12 mouse cellular contexts compared by ENCODE assay signal in genomic region chr8:107943550-107944348, GRCm38 (mm10). TPM values are rescaled to one million over a fixed set of nuclear protein-coding genes. Genes with fewer than 3 reads are reported as not detected.
DNase-seq lines count a peak whose midpoint lies in the region; ATAC-seq and TF ChIP-seq lines count a peak whose summit lies in the region.
"Had no signal": no experiment of that assay in that cellular context is flagged by ENCODE, and none has a peak within 500 bp of the region (broad histone marks: within the 10 kb centered on the region; RNA-seq: fewer than 3 reads in every experiment).

No protein-coding gene starts in this region.

- H3K9me3 ChIP-seq in CH12.LX (replicated peaks; ENCODE audit: low read length): no peaks in the 10 kb centered on the region
- no peaks in the 10 kb centered on the region for H3K9me3 ChIP-seq in ES-E14 (ENCODE audit: control insufficient read depth, insufficient read depth, low read depth, low read length)
- no peaks in the 10 kb centered on the region for H3K9me3 ChIP-seq in forebrain, postnatal 0 days (ENCODE audit: low read length)
- H3K9me3 ChIP-seq in limb, embryonic 15.5 days: no peaks in the 10 kb centered on the region

- no peak overlapping the region for H3K4me3 ChIP-seq in CH12.LX (replicated peaks in 1 of 3; ENCODE audit: low read depth in 2 of 3, low read length in 2 of 3, poor library complexity in 1 of 3)
- H3K4me3 ChIP-seq in ES-E14 (ENCODE audit: insufficient read depth in 1 of 2, low read depth in 1 of 2, low read length in 2 of 2, poor library complexity in 1 of 2, severe bottlenecking in 1 of 2): no peak overlapping the region
- peak overlapping the region; percentile 25; the same call in 1 of the 2 replicates for H3K4me3 ChIP-seq in forebrain, postnatal 0 days (ENCODE audit: low read depth, low read length)
- H3K4me3 ChIP-seq in limb, embryonic 15.5 days: peak overlapping the region; percentile 25; the same call in 1 of the 2 replicates
- H3K4me3 ChIP-seq: erythroblast, embryonic 14.5 days had no signal

- in situ Hi-C loops in CH12.LX (cut with MboI; ENCODE audit: low pct_ligation_motif_present, low pct_unique_long_range_greater_than_20kb, low sequenced_read_pairs): no loop called here
- in situ Hi-C loops in ES-E14 (cut with MboI; ENCODE audit: low sequenced_read_pairs in 2 of 2, unreplicated experiment in 2 of 2): no loop called here

- H3K36me3 ChIP-seq in CH12.LX (replicated peaks in 1 of 2; ENCODE audit: control insufficient read depth in 1 of 2, insufficient read depth in 1 of 2, low read length in 1 of 2) (no peaks in the 10 kb centered on the region), ES-E14 (ENCODE audit: control insufficient read depth, insufficient read depth, low read length, poor library complexity, severe bottlenecking) (no peaks in the 10 kb centered on the region)
- H3K36me3 ChIP-seq in forebrain, postnatal 0 days (ENCODE audit: insufficient read depth): no peaks in the 10 kb centered on the region
- H3K36me3 ChIP-seq in limb, embryonic 15.5 days: no peaks in the 10 kb centered on the region

- no peak overlapping the region for H3K9ac ChIP-seq in CH12.LX (ENCODE audit: insufficient read depth, low read depth)
- H3K9ac ChIP-seq in ES-E14 (ENCODE audit: insufficient read depth, low read depth, low read length, poor library complexity, severe bottlenecking): no peak overlapping the region
- H3K9ac ChIP-seq in forebrain, postnatal 0 days: no peak overlapping the region
- H3K9ac ChIP-seq in limb, embryonic 15.5 days: no peak overlapping the region
- H3K9ac ChIP-seq: liver, embryonic 14.5 days had no signal

- no peaks in the 10 kb centered on the region for H3K27me3 ChIP-seq in CH12.LX (replicated peaks)
- H3K27me3 ChIP-seq in forebrain, postnatal 0 days (ENCODE audit: insufficient read depth, low read length): peaks cover 13% of the 10 kb centered on the region; the same call in 1 of the 2 replicates
- peaks cover 11% of the 10 kb centered on the region; the same call in 1 of the 2 replicates for H3K27me3 ChIP-seq in limb, embryonic 15.5 days

- H3K4me1 ChIP-seq in CH12.LX (ENCODE audit: control insufficient read depth in 1 of 2, insufficient read depth in 2 of 2) (peaks cover 2 to 5% of the 10 kb centered on the region in 2 experiments; a peak in 3 of 4 replicates), ES-E14 (ENCODE audit: control insufficient read depth in 2 of 2, insufficient read depth in 2 of 2, low read length in 2 of 2, poor library complexity in 1 of 2) (peaks cover 0 to 5% of the 10 kb centered on the region in 2 experiments; a peak in 1 of 4 replicates)
- H3K4me1 ChIP-seq in forebrain, postnatal 0 days (ENCODE audit: insufficient read depth): peaks cover 11% of the 10 kb centered on the region; the same call in 1 of the 2 replicates
- peaks cover 26% of the 10 kb centered on the region for H3K4me1 ChIP-seq in limb, embryonic 15.5 days

- TF ChIP-seq POLR2A in CH12.LX (IDR thresholded peaks at IDR 0.05; ENCODE audit: low read depth, low read length): no peak

- DNase-seq in CH12.LX (ENCODE audit: extremely low read depth) (peak; percentile 15), ES-E14 (ENCODE audit: low read depth, low spot score) (no peak)
- no peak for DNase-seq in forebrain, postnatal 0 days
- DNase-seq in kidney, postnatal 36 days: no peak
- DNase-seq: kidney, adult 11 months; spleen, adult 18-20 months had no signal

- no peak for TF ChIP-seq EP300 in CH12.LX (IDR thresholded peaks at IDR 0.05; ENCODE audit: low read length)

- ATAC-seq in forebrain, postnatal 0 days: no peak
- ATAC-seq in limb, embryonic 15.5 days (ENCODE audit: insufficient number of reproducible peaks, low FRiP score, low TSS enrichment, low read depth): no peak
- ATAC-seq in megakaryocyte-erythroid progenitor cell, adult 5-6 weeks (replicated peaks; ENCODE audit: low FRiP score, low TSS enrichment, poor library complexity, severe bottlenecking): no peak
- ATAC-seq in megakaryocyte, adult 5-6 weeks (ENCODE audit: poor library complexity, severe bottlenecking): no peak
- ATAC-seq: Patski had no signal

- no peak overlapping the region for H3K27ac ChIP-seq in CH12.LX (ENCODE audit: insufficient read depth, low read depth)
- no peak overlapping the region for H3K27ac ChIP-seq in ES-E14 (ENCODE audit: insufficient read depth, low read depth, low read length, poor library complexity, severe bottlenecking)
- H3K27ac ChIP-seq in forebrain, postnatal 0 days (ENCODE audit: low read depth, low read length): peak overlapping the region; percentile 64; the same call in 1 of the 2 replicates
- peak overlapping the region; percentile 57 for H3K27ac ChIP-seq in limb, embryonic 15.5 days
- H3K27ac ChIP-seq: liver, embryonic 14.5 days had no signal

- H3K79me2 ChIP-seq in CH12.LX (replicated peaks; ENCODE audit: control insufficient read depth, extremely low read depth, insufficient read depth, poor library complexity, severe bottlenecking): no peaks in the 10 kb centered on the region

- dilution Hi-C loops in CH12.LX (cut with MboI; ENCODE audit: extremely low pct_ligation_motif_present, extremely low pct_unique_long_range_greater_than_20kb, low sequenced_read_pairs): no loop called here

- 7% methylated on average over 10 of the region's 10 CpGs for WGBS in forebrain, postnatal 0 days
- 15% methylated on average over 10 of the region's 10 CpGs for WGBS in limb, embryonic 15.5 days

- TF ChIP-seq CTCF in CH12.LX (conservative IDR thresholded peaks at IDR 0.05 in 1 of 2, IDR thresholded peaks at IDR 0.05 in 1 of 2; ENCODE audit: low read depth in 2 of 2, low read length in 2 of 2): no peak
- TF ChIP-seq CTCF in forebrain, postnatal 0 days (IDR thresholded peaks at IDR 0.05; ENCODE audit: low read depth): no peak

- TF ChIP-seq RAD21 in CH12.LX (IDR thresholded peaks at IDR 0.05; ENCODE audit: low read depth, low read length): no peak

- peak overlapping the region; percentile 89 for H3K4me2 ChIP-seq in CH12.LX (ENCODE audit: insufficient read depth, low read depth, poor library complexity, severe bottlenecking)
- H3K4me2 ChIP-seq in forebrain, postnatal 0 days (ENCODE audit: low read depth): peak overlapping the region; percentile 48
- peak overlapping the region; percentile 39 for H3K4me2 ChIP-seq in limb, embryonic 15.5 days

TF ChIP-seq in CH12.LX, 34 proteins besides CTCF, POLR2A, EP300 and RAD21:
- peak; percentile 51 for TF ChIP-seq IRF4 (IDR thresholded peaks at IDR 0.05; ENCODE audit: low read depth, low read length)
- TF ChIP-seq ZNF384 (IDR thresholded peaks at IDR 0.05; ENCODE audit: low read depth, low read length): peak; percentile 93
- TF ChIP-seq TCF12 (IDR thresholded peaks at IDR 0.05; ENCODE audit: low read depth, low read length): no peak
TF ChIP-seq in CH12.LX: peak in this region for 2.

TF ChIP-seq in ES-E14, 5 proteins besides CTCF, POLR2A, EP300 and RAD21:
- TF ChIP-seq HCFC1 (IDR thresholded peaks at IDR 0.05; ENCODE audit: borderline replicate concordance, insufficient read depth, low read length) (no peak), ZC3H11A (IDR thresholded peaks at IDR 0.05; ENCODE audit: borderline replicate concordance, low read depth, low read length) (no peak), MAFK (IDR thresholded peaks at IDR 0.05; ENCODE audit: insufficient read depth, low read depth, low read length) (no peak), ZNF384 (IDR thresholded peaks at IDR 0.05; ENCODE audit: low read depth, low read length) (peak; percentile 83), CHD2 (IDR thresholded peaks at IDR 0.05; ENCODE audit: low read depth, low read length) (no peak)

RNA-seq across cellular contexts. Expression of gene Zfhx3, which starts 1.3 kb away (rescaled TPM):
- total RNA-seq in CH12.LX (2012; rRNA removed) (0.38 and 0.68 TPM in 2 replicates), CH12.LX (2014; rRNA removed) (0.05 and 0.16 TPM in 2 replicates), ES-E14 (2012; rRNA removed) (5.9 and 8.8 TPM in 2 replicates)
- 0.76 and 0.82 TPM in 2 replicates for polyA plus RNA-seq in CH12.LX (2012; ENCODE audit: insufficient read length, low read depth)
- 7.2 and 13.8 TPM in 2 replicates for total RNA-seq in forebrain, postnatal 0 days (2014; rRNA removed)
- 3.0 and 9.6 TPM in 2 replicates for polyA plus RNA-seq in forebrain, postnatal 0 days (2015; fragmentation: Nextera tagmentation; extraction: Ambion mirVana)
- 14.9 and 19.3 TPM in 2 replicates for polyA plus RNA-seq in limb, embryonic 15.5 days (2015; fragmentation: Nextera tagmentation; extraction: Ambion mirVana)
- total RNA-seq in megakaryocyte-erythroid progenitor cell, adult 5-6 weeks (2014; fragmentation: Nextera tagmentation): 2.9 and 4.2 TPM in 2 replicates
- 0.28 and 0.38 TPM in 2 replicates for total RNA-seq in megakaryocyte-erythroid progenitor cell, adult 5-6 weeks (2017)
- total RNA-seq in megakaryocyte, adult 5-6 weeks (2015): 10.4 and 10.9 TPM in 2 replicates
- 2.1 and 3.3 TPM in 2 replicates for total RNA-seq in megakaryocyte, adult 5-6 weeks (2017)

Comparison
In these comparisons a context has a peak if more than half of its experiments do, and no peak if none do; other contexts are left out.
1. H3K27ac ChIP-seq: peak in forebrain, postnatal 0 days (single experiment) and limb, embryonic 15.5 days (single experiment); none in CH12.LX (single experiment) and ES-E14 (single experiment).
2. H3K4me2 ChIP-seq: peak in every context shown above with its lines; median percentile 89 in CH12.LX; 48 in forebrain, postnatal 0 days; 39 in limb, embryonic 15.5 days.
3. H3K4me3 ChIP-seq: peak in forebrain, postnatal 0 days (single experiment) and limb, embryonic 15.5 days (single experiment); none in CH12.LX (0 of 3) and ES-E14 (0 of 2).